Mouse (Mus musculus): ENCODE measurements around the gene Plekhm1.

- TF ChIP-seq NELFE (IDR thresholded peaks at IDR 0.05; ENCODE audit: low read depth, low read length) (no peak), TAL1 (IDR thresholded peaks at IDR 0.05; ENCODE audit: low read length) (no peak), POLR2A (IDR thresholded peaks at IDR 0.05; ENCODE audit: control insufficient read depth in 1 of 2, insufficient read depth in 1 of 2, low read depth in 1 of 2, low read length in 2 of 2, poor library complexity in 1 of 2) (no peak), MAX (IDR thresholded peaks at IDR 0.05; ENCODE audit: low read length) (no peak), CTCF (IDR thresholded peaks at IDR 0.05 in 2 of 3, conservative IDR thresholded peaks at IDR 0.05 in 1 of 3; ENCODE audit: control insufficient read depth in 1 of 3, insufficient read depth in 1 of 3, low read depth in 2 of 3, low read length in 3 of 3, poor library complexity in 1 of 3, severe bottlenecking in 1 of 3) (no peak), HCFC1 (IDR thresholded peaks at IDR 0.05; ENCODE audit: low read depth, low read length) (no peak), MAFK (IDR thresholded peaks at IDR 0.05; ENCODE audit: borderline replicate concordance, low read depth, low read length) (no peak), NRF1 (IDR thresholded peaks at IDR 0.05; ENCODE audit: insufficient read depth, low read depth, low read length, poor library complexity, severe bottlenecking) (no peak), ZNF384 (IDR thresholded peaks at IDR 0.05; ENCODE audit: low read depth, low read length) (no peak), ZKSCAN1 (IDR thresholded peaks at IDR 0.05; ENCODE audit: low read depth, low read length) (no peak), ZMIZ1 (IDR thresholded peaks at IDR 0.05; ENCODE audit: low read depth, low read length) (no peak), MXI1 (IDR thresholded peaks at IDR 0.05; ENCODE audit: low read depth, low read length) (no peak), BHLHE40 (IDR thresholded peaks at IDR 0.05; ENCODE audit: borderline replicate concordance, low read depth, low read length) (no peak), RCOR1 (IDR thresholded peaks at IDR 0.05; ENCODE audit: low read depth, low read length) (no peak)
Observed at GRCm38 (mm10) chr11:103378341-103378740, 34.1 kb downstream of the Plekhm1 start.

Data from MEL (cell line).